9 mouse cellular contexts compared by ENCODE assay signal in the genomic region with DNA sequence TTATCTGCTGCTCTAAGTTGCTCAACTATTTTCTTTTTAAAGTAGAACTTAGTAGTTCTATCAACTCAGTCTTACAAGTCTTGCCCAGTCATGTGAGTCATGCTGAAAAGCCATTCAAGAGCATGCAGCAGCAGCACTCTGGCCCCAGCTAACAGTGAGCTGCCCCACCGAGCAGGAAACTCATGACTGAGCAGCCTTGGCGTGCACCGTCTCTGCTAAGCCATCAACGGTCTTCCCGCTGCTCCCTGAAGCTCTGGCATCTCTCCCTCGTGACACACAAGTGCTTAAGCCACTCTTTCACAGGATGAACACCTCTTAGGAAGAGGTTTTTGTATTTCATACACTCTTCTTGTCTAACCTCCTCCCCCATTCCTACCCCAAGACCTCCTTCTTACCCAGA. TPM values are rescaled to one million over a fixed set of nuclear protein-coding genes. Genes with fewer than 3 reads are reported as not detected.
DNase-seq lines count a peak whose midpoint lies in the region; ATAC-seq lines count a peak whose summit lies in the region.
"Had no signal": no experiment of that assay in that cellular context is flagged by ENCODE, and none has a peak within 500 bp of the region (broad histone marks: within the 10 kb centered on the region; RNA-seq: fewer than 3 reads in every experiment).

No protein-coding gene starts in this region.

- 59% methylated on average over 6 of the region's 6 CpGs for WGBS in embryonic facial prominence, embryonic 14.5 days
- 68% methylated on average over 6 of the region's 6 CpGs for WGBS in embryonic facial prominence, embryonic 10.5 days
- 22% methylated on average over 6 of the region's 6 CpGs for WGBS in heart, embryonic 13.5 days
- WGBS in midbrain, embryonic 10.5 days = 64% methylated on average over 6 of the region's 6 CpGs

- no peak overlapping the region for H3K4me2 ChIP-seq in embryonic facial prominence, embryonic 14.5 days (ENCODE audit: low read depth, low read length)
- H3K4me2 ChIP-seq in heart, embryonic 13.5 days = peak overlapping the region; percentile 34

- no peaks in the 10 kb centered on the region for H3K4me1 ChIP-seq in embryonic facial prominence, embryonic 14.5 days (ENCODE audit: control insufficient read depth, insufficient read depth, low read length)
- 0 out of 2 replicates have a peak, but pooled peaks cover 13% of the 10 kb centered on the region for H3K4me1 ChIP-seq in embryonic facial prominence, embryonic 10.5 days
- peaks cover 72% of the 10 kb centered on the region for H3K4me1 ChIP-seq in heart, embryonic 13.5 days
- H3K4me1 ChIP-seq in midbrain, embryonic 10.5 days = peaks cover 10% of the 10 kb centered on the region

- H3K9ac ChIP-seq in embryonic facial prominence, embryonic 14.5 days (ENCODE audit: low read depth, low read length) = no peak overlapping the region
- H3K9ac ChIP-seq in heart, embryonic 13.5 days = 0 out of 2 replicates have a peak overlapping the region, but pooled peaks have one; percentile 16

- DNase-seq in embryonic facial prominence, embryonic 14.5 days (ENCODE audit: low spot score) = peak; percentile 20
- no peak for DNase-seq in embryonic facial prominence, embryonic 10.5 days (ENCODE audit: low spot score)
- DNase-seq in 416B (ENCODE audit: low read depth) = peak; percentile 54
- DNase-seq in kidney, postnatal 10 days = peak; percentile 43
- DNase-seq in midbrain, embryonic 10.5 days (ENCODE audit: low spot score) = no peak
- no peak for DNase-seq in cerebellum, adult 9-11 months
- DNase-seq: cerebellum, adult 11 months had no signal

- no peaks in the 10 kb centered on the region for H3K9me3 ChIP-seq in embryonic facial prominence, embryonic 14.5 days (ENCODE audit: control insufficient read depth, low read length)
- H3K9me3 ChIP-seq in embryonic facial prominence, embryonic 10.5 days = no peaks in the 10 kb centered on the region
- H3K9me3 ChIP-seq in heart, embryonic 13.5 days = no peaks in the 10 kb centered on the region
- no peaks in the 10 kb centered on the region for H3K9me3 ChIP-seq in midbrain, embryonic 10.5 days (replicated peaks)

- no peak overlapping the region for H3K4me3 ChIP-seq in embryonic facial prominence, embryonic 14.5 days (ENCODE audit: low read depth, low read length)
- no peak overlapping the region for H3K4me3 ChIP-seq in embryonic facial prominence, embryonic 10.5 days
- H3K4me3 ChIP-seq in heart, embryonic 13.5 days = no peak overlapping the region
- no peak overlapping the region for H3K4me3 ChIP-seq in midbrain, embryonic 10.5 days

- ATAC-seq in embryonic facial prominence, embryonic 14.5 days (ENCODE audit: low read depth) = no peak
- ATAC-seq in heart, embryonic 13.5 days (ENCODE audit: extremely low read depth, insufficient number of reproducible peaks, low FRiP score, low TSS enrichment) = no peak
- no peak for ATAC-seq in cerebellum, adult (ENCODE audit: insufficient number of reproducible peaks, low FRiP score, low TSS enrichment)

- peaks cover 37% of the 10 kb centered on the region for H3K36me3 ChIP-seq in embryonic facial prominence, embryonic 14.5 days (ENCODE audit: control insufficient read depth, insufficient read depth, low read length)
- H3K36me3 ChIP-seq in embryonic facial prominence, embryonic 10.5 days (replicated peaks) = peaks cover 60% of the 10 kb centered on the region
- peaks cover 39% of the 10 kb centered on the region for H3K36me3 ChIP-seq in heart, embryonic 13.5 days
- peaks cover 48% of the 10 kb centered on the region for H3K36me3 ChIP-seq in midbrain, embryonic 10.5 days

- no peak overlapping the region for H3K27ac ChIP-seq in embryonic facial prominence, embryonic 14.5 days (replicated peaks; ENCODE audit: low read depth, low read length)
- H3K27ac ChIP-seq in embryonic facial prominence, embryonic 10.5 days (replicated peaks) = no peak overlapping the region
- H3K27ac ChIP-seq in heart, embryonic 13.5 days (replicated peaks) = peak overlapping the region; percentile 68
- no peak overlapping the region for H3K27ac ChIP-seq in midbrain, embryonic 10.5 days (replicated peaks)

- no peaks in the 10 kb centered on the region for H3K27me3 ChIP-seq in embryonic facial prominence, embryonic 14.5 days (replicated peaks; ENCODE audit: control insufficient read depth, insufficient read depth, low read length)
- no peaks in the 10 kb centered on the region for H3K27me3 ChIP-seq in embryonic facial prominence, embryonic 10.5 days (replicated peaks; ENCODE audit: low read depth, poor library complexity, severe bottlenecking)
- H3K27me3 ChIP-seq in heart, embryonic 13.5 days (replicated peaks) = no peaks in the 10 kb centered on the region
- no peaks in the 10 kb centered on the region for H3K27me3 ChIP-seq in midbrain, embryonic 10.5 days (ENCODE audit: low read depth, poor library complexity, severe bottlenecking)

RNA-seq across cellular contexts. Expression of a gene that starts 10.1 kb away (rescaled TPM):
- 9.8 and 11.7 TPM in 2 replicates for polyA plus RNA-seq in embryonic facial prominence, embryonic 14.5 days (2014; fragmentation: Nextera tagmentation; extraction: Ambion mirVana)
- polyA plus RNA-seq in embryonic facial prominence, embryonic 10.5 days (2016; fragmentation: Nextera tagmentation; extraction: Ambion mirVana) = 14.2 and 14.9 TPM in 2 replicates
- polyA plus RNA-seq in heart, embryonic 13.5 days (2015; fragmentation: Nextera tagmentation; extraction: Ambion mirVana) = 14.9 and 17.1 TPM in 2 replicates
- polyA plus RNA-seq in midbrain, embryonic 10.5 days (2016; fragmentation: Nextera tagmentation; extraction: Ambion mirVana) = 11.9 and 12.9 TPM in 2 replicates

RNA-seq across cellular contexts. Expression of a gene that starts 53.1 kb away (rescaled TPM):
- polyA plus RNA-seq in embryonic facial prominence, embryonic 14.5 days (2014; fragmentation: Nextera tagmentation; extraction: Ambion mirVana) = 4.0 and 4.9 TPM in 2 replicates
- polyA plus RNA-seq in embryonic facial prominence, embryonic 10.5 days (2016; fragmentation: Nextera tagmentation; extraction: Ambion mirVana) = 0.80 and 1.4 TPM in 2 replicates
- polyA plus RNA-seq in heart, embryonic 13.5 days (2015; fragmentation: Nextera tagmentation; extraction: Ambion mirVana) = 0.18 and 0.21 TPM in 2 replicates
- 2.0 and 3.3 TPM in 2 replicates for polyA plus RNA-seq in midbrain, embryonic 10.5 days (2016; fragmentation: Nextera tagmentation; extraction: Ambion mirVana)

Comparison
In these comparisons a context has a peak if more than half of its experiments do, and no peak if none do; other contexts are left out.
1. DNase-seq: peak in embryonic facial prominence, embryonic 14.5 days (single experiment), 416B (single experiment) and kidney, postnatal 10 days (single experiment); none in embryonic facial prominence, embryonic 10.5 days (single experiment), midbrain, embryonic 10.5 days (single experiment) and cerebellum, adult 9-11 months (single experiment).